Mouse (Mus musculus) Patski (cell line): ENCODE data around the gene Bace1. TPM values are rescaled to one million over a fixed set of nuclear protein-coding genes. Genes with fewer than 3 reads are reported as not detected.
A peak's percentile ranks its signal among the peaks of the same experiment; 100 is the strongest.

Source experiments
- ATAC-seq: fragments of 100-300 bp; one replicate; pipeline ENCODE4 v1.8.0; 2021
- CTCF ChIA-PET: fragments of 350-600 bp; sonication (Branson Sonifier 250); formaldehyde crosslinking; loops from one replicate; lab custom pipeline; 2022; ENCODE audit warnings: inconsistent platforms; lab: Charles Lee
- POLR2A ChIA-PET: fragments of 350-600 bp; sonication (Branson Sonifier 250); formaldehyde crosslinking; loops from one replicate; lab custom pipeline; 2022; ENCODE audit warnings: antibody characterized with exemption, inconsistent platforms; lab: Charles Lee
- DNase-seq: peaks from one replicate; pipeline ENCODE4 v3.0.0-alpha.2; 2011; ENCODE audit warnings: low read depth, low spot score
- H3K27me3 ChIP-seq: fragments of 371-371 bp; one replicate; pipeline ENCODE4 v1.5.1; 2021
- CTCF ChIP-seq: fragments of 100-300 bp; IDR thresholded peaks from one replicate; pipeline ENCODE4 v1.5.1; 2021
- in situ Hi-C: fragments of 300-500 bp; cut with MboI; formaldehyde crosslinking; loops from 3 replicates; pipeline ENCODE4 v1.11.1; 2018; ENCODE audit warnings: low pct_unique_long_range_greater_than_20kb, mixed read lengths
- polyA plus RNA-seq: library from polyadenylated mRNA; unstranded; gene quantifications from one replicate; pipeline ENCODE4 v1.2.3, GENCODE M21; 2021

Bace1 gene
- 23.2 TPM for polyA plus RNA-seq

- CTCF ChIA-PET: interaction anchor here (1.0 to 1.4 kb wide), 2 partner anchors 13 to 39 kb away, joined by 5 to 6 read pairs; no protein-coding TSS in a partner anchor
- POLR2A ChIA-PET: no interaction called here
- DNase-seq (no peak), ATAC-seq (peak; percentile 61)
- no peak for TF ChIP-seq CTCF
- H3K27me3 ChIP-seq: no peaks in the 10 kb centered on the region
- in situ Hi-C loops: no loop called here
Measured at GRCm38 (mm10) chr9:45838434-45839138, at the start of gene Bace1. TSS of gene Bace1 (plus strand) at chr9:45838580.

GRCm38 (mm10) chr9:45791456-45792142, 46.8 kb upstream of the Bace1 start:
- in situ Hi-C loops: no loop called here
- CTCF ChIA-PET: no interaction called here
- no peak for TF ChIP-seq CTCF
- no peak for ATAC-seq
- no peaks in the 10 kb centered on the region for H3K27me3 ChIP-seq
- no peak for DNase-seq
- POLR2A ChIA-PET: no interaction called here

GRCm38 (mm10) chr9:45792235-45792634, 46.1 kb upstream of the Bace1 start:
- ChIA-PET CTCF (no interaction called here), POLR2A (no interaction called here)
- in situ Hi-C loops: no loop called here
- no peak for ATAC-seq
- TF ChIP-seq CTCF: no peak
- H3K27me3 ChIP-seq: no peaks in the 10 kb centered on the region
- no peak for DNase-seq

GRCm38 (mm10) chr9:45793697-45794096, 44.7 kb upstream of the Bace1 start:
- ChIA-PET POLR2A (no interaction called here), CTCF (no interaction called here)
- no peak for DNase-seq
- in situ Hi-C loops: no loop called here
- H3K27me3 ChIP-seq: no peaks in the 10 kb centered on the region
- no peak for TF ChIP-seq CTCF
- ATAC-seq: no peak

- no peak for ATAC-seq
- TF ChIP-seq CTCF: no peak
- CTCF ChIA-PET: interaction anchor here (0.6 kb wide), 1 partner anchor 67 kb away, joined by 3 read pairs; no protein-coding TSS in a partner anchor
- in situ Hi-C loops: no loop called here
- no peaks in the 10 kb centered on the region for H3K27me3 ChIP-seq
- POLR2A ChIA-PET: no interaction called here
- DNase-seq: no peak
Measured at GRCm38 (mm10) chr9:45795722-45796121, 42.7 kb upstream of the Bace1 start.

GRCm38 (mm10) chr9:45797271-45797670, 41.1 kb upstream of the Bace1 start:
- no peak for TF ChIP-seq CTCF
- H3K27me3 ChIP-seq: no peaks in the 10 kb centered on the region
- ChIA-PET CTCF (interaction anchor here (0.8 to 2.2 kb wide), 2 partner anchors 12 to 19 kb away, joined by 3 to 5 read pairs; no protein-coding TSS in a partner anchor), POLR2A (no interaction called here)
- ATAC-seq (no peak), DNase-seq (no peak)
- in situ Hi-C loops: no loop called here

- in situ Hi-C loops: no loop called here
- DNase-seq (no peak), ATAC-seq (no peak)
- TF ChIP-seq CTCF: no peak
- no peaks in the 10 kb centered on the region for H3K27me3 ChIP-seq
- CTCF ChIA-PET: interaction anchor here (2.0 to 2.2 kb wide), 2 partner anchors 10 to 13 kb away, joined by 5 to 6 read pairs; no protein-coding TSS in a partner anchor
- POLR2A ChIA-PET: interaction anchor here (0.6 kb wide), 1 partner anchor 34 kb away, joined by 3 read pairs; no protein-coding TSS in a partner anchor
Measured at GRCm38 (mm10) chr9:45798467-45799164, 39.8 kb upstream of the Bace1 start.

- DNase-seq: no peak
- ATAC-seq: no peak
- TF ChIP-seq CTCF: no peak
- CTCF ChIA-PET: interaction anchor here (2.0 to 2.2 kb wide), 2 partner anchors 10 to 14 kb away, joined by 5 to 6 read pairs; no protein-coding TSS in a partner anchor
- in situ Hi-C loops: no loop called here
- no peaks in the 10 kb centered on the region for H3K27me3 ChIP-seq
- POLR2A ChIA-PET: no interaction called here
Measured at GRCm38 (mm10) chr9:45799402-45799801, 39.0 kb upstream of the Bace1 start.

GRCm38 (mm10) chr9:45803070-45803774, 35.2 kb upstream of the Bace1 start:
- in situ Hi-C loops: no loop called here

GRCm38 (mm10) chr9:45806847-45807246, 31.5 kb upstream of the Bace1 start:
- TF ChIP-seq CTCF: no peak
- no peaks in the 10 kb centered on the region for H3K27me3 ChIP-seq
- in situ Hi-C loops: no loop called here
- ChIA-PET CTCF (no interaction called here), POLR2A (no interaction called here)
- ATAC-seq (no peak), DNase-seq (no peak)

More at GRCm38 (mm10) chr9:45803070-45803774, 35.2 kb upstream of the Bace1 start:
- DNase-seq (no peak), ATAC-seq (no peak)
- no peaks in the 10 kb centered on the region for H3K27me3 ChIP-seq
- ChIA-PET POLR2A (no interaction called here), CTCF (no interaction called here)
- TF ChIP-seq CTCF: no peak
